Mouse (Mus musculus) brain, embryonic 14.5 days (tissue): ENCODE measurements around the gene Tdgf1.

Experiments used
- CTCF ChIP-seq: fragments of 200-500 bp; IDR thresholded peaks from 2 replicates; pipeline ENCODE4 v1.5.1; 2012; ENCODE audit warnings: inconsistent platforms, mild to moderate bottlenecking, moderate library complexity, borderline replicate concordance; ENCODE audit not compliant: insufficient read depth, insufficient read length; ENCODE audit errors: extremely low read depth
- POLR2A ChIP-seq: fragments of 200-500 bp; IDR thresholded peaks from 2 replicates; pipeline ENCODE4 v1.6.1; 2012; ENCODE audit warnings: mild to moderate bottlenecking, inconsistent platforms, borderline replicate concordance; ENCODE audit not compliant: poor library complexity, insufficient read depth, insufficient read length, severe bottlenecking; ENCODE audit errors: extremely low read depth

GRCm38 (mm10) chr9:110951397-110951796, 5.4 kb upstream of the Tdgf1 start, which contains the start of gene Lrrc2:
- TF ChIP-seq CTCF (no peak), POLR2A (no peak)
